Mouse (Mus musculus) lung, postnatal 0 days (tissue): Measurements from ENCODE around the gene Zc3h15. TPM values are rescaled to one million over a fixed set of nuclear protein-coding genes. Genes with fewer than 3 reads are reported as not detected.

Source experiments
- ATAC-seq: fragments of 200-750 bp; cut with Nextera tagmentation; 2 replicates; pipeline ENCODE4 v1.8.0; 2017; ENCODE audit warnings: moderate library complexity
- DNase-seq: peaks from one replicate; pipeline ENCODE4 v3.0.0-alpha.2; 2016; ENCODE audit warnings: low spot score
- H3K27ac ChIP-seq: fragments of 300-500 bp; sonication (generic); 2 replicates; pipeline ENCODE4 v1.5.1; 2014; ENCODE audit warnings: antibody characterized with exemption, mild to moderate bottlenecking, low read length, mixed read lengths
- H3K27me3 ChIP-seq: fragments of 300-500 bp; sonication (generic); replicated peaks from 2 replicates; pipeline ENCODE4 v1.6.1; 2014; ENCODE audit warnings: low read length, mixed read lengths; ENCODE audit not compliant: insufficient read depth
- H3K36me3 ChIP-seq: fragments of 300-500 bp; sonication (generic); 2 replicates; pipeline ENCODE4 v1.6.1; 2014; ENCODE audit warnings: low read length, mixed read lengths; ENCODE audit not compliant: insufficient read depth
- H3K4me1 ChIP-seq: fragments of 300-500 bp; sonication (generic); 2 replicates; pipeline ENCODE4 v1.6.1; 2014; ENCODE audit warnings: antibody characterized with exemption, low read depth, low read length, mixed read lengths; ENCODE audit not compliant: insufficient read depth
- H3K4me2 ChIP-seq: fragments of 300-500 bp; sonication (generic); replicated peaks from 2 replicates; pipeline ENCODE4 v1.6.1; 2014; ENCODE audit warnings: low read depth, mild to moderate bottlenecking, low read length, moderate library complexity, mixed read lengths
- H3K4me3 ChIP-seq: fragments of 300-500 bp; sonication (generic); 2 replicates; pipeline ENCODE4 v1.5.1; 2014; ENCODE audit warnings: low read depth, low read length
- H3K9ac ChIP-seq: fragments of 300-500 bp; sonication (generic); replicated peaks from 2 replicates; pipeline ENCODE4 v1.6.1; 2014; ENCODE audit warnings: low read depth, mild to moderate bottlenecking
- H3K9me3 ChIP-seq: fragments of 300-500 bp; sonication (generic); 2 replicates; pipeline ENCODE4 v1.6.1; 2016; ENCODE audit warnings: low read length, mixed read lengths
- CTCF ChIP-seq: IDR thresholded peaks from 2 replicates; pipeline ENCODE4 v1.5.1; 2016; ENCODE audit warnings: antibody characterized with exemption, mild to moderate bottlenecking
- EP300 ChIP-seq: IDR thresholded peaks from 2 replicates; pipeline ENCODE4 v1.6.1; 2016; ENCODE audit warnings: antibody characterized with exemption, mild to moderate bottlenecking, control low read depth
- WGBS: fragments of 180-500 bp; shearing (Covaris S2); extraction: QIAGEN DNeasy Blood & Tissue Kit; methylation state at CpG from one replicate; pipeline ENCODE4 v1.1.7; 2014; 5-methylcytosine and 5-hydroxymethylcytosine counted together
- polyA plus RNA-seq: library from polyadenylated mRNA; unstranded; fragments of >200 nt; fragmentation: Nextera tagmentation; extraction: Ambion mirVana; gene quantifications from 2 replicates; pipeline ENCODE4 v1.2.1, GENCODE M21; 2015

The Zc3h15 gene
- polyA plus RNA-seq, 1 experiment from 2014 or later: 79.2 TPM

- no peaks in the 10 kb centered on the region for H3K9me3 ChIP-seq
- ATAC-seq: no peak
- TF ChIP-seq EP300 (no peak), CTCF (peak; percentile 41)
- no peak overlapping the region for H3K4me3 ChIP-seq
- no peak for DNase-seq
- H3K4me1 ChIP-seq: no peaks in the 10 kb centered on the region
- H3K27ac ChIP-seq: no peak overlapping the region
- no peak overlapping the region for H3K9ac ChIP-seq
- no peaks in the 10 kb centered on the region for H3K36me3 ChIP-seq
- no peak overlapping the region for H3K4me2 ChIP-seq
- whole genome bisulfite sequencing: 77% methylated on average over 5 of the region's 5 CpGs
- H3K27me3 ChIP-seq: no peaks in the 10 kb centered on the region
Observed at GRCm38 (mm10) chr2:83669988-83670387, 25.8 kb downstream of the Zc3h15 start.

- ATAC-seq: no peak
- no peaks in the 10 kb centered on the region for H3K27me3 ChIP-seq
- WGBS: 89% methylated on average over 2 of the region's 2 CpGs
- no peaks in the 10 kb centered on the region for H3K4me1 ChIP-seq
- no peak overlapping the region for H3K27ac ChIP-seq
- TF ChIP-seq CTCF (no peak), EP300 (no peak)
- H3K4me2 ChIP-seq: no peak overlapping the region
- H3K9ac ChIP-seq: no peak overlapping the region
- H3K9me3 ChIP-seq: no peaks in the 10 kb centered on the region
- no peak for DNase-seq
- H3K4me3 ChIP-seq: no peak overlapping the region
- no peaks in the 10 kb centered on the region for H3K36me3 ChIP-seq
Observed at GRCm38 (mm10) chr2:83671843-83672242, 27.6 kb downstream of the Zc3h15 start.

- DNase-seq (peak; percentile 51), ATAC-seq (peak; percentile 70; the same call in 1 of the 2 replicates)
- no peaks in the 10 kb centered on the region for H3K9me3 ChIP-seq
- H3K4me3 ChIP-seq: no peak overlapping the region
- H3K27me3 ChIP-seq: no peaks in the 10 kb centered on the region
- WGBS: 38% methylated on average over 7 of the region's 7 CpGs
- no peak overlapping the region for H3K9ac ChIP-seq
- H3K36me3 ChIP-seq: no peaks in the 10 kb centered on the region
- no peak overlapping the region for H3K4me2 ChIP-seq
- no peak for TF ChIP-seq CTCF
- H3K4me1 ChIP-seq: no peaks in the 10 kb centered on the region
- H3K27ac ChIP-seq: no peak overlapping the region
Observed at GRCm38 (mm10) chr2:83673067-83673466, 28.8 kb downstream of the Zc3h15 start.

- no peak for DNase-seq
- 80% methylated on average over 2 of the region's 2 CpGs for WGBS
- no peak for ATAC-seq
Observed at GRCm38 (mm10) chr2:83673843-83674242, 29.6 kb downstream of the Zc3h15 start.

GRCm38 (mm10) chr2:83674421-83674820 lies 30.2 kb downstream of the Zc3h15 start:
- H3K4me1 ChIP-seq: no peaks in the 10 kb centered on the region
- 83% methylated on average over 7 of the region's 7 CpGs for WGBS
- TF ChIP-seq CTCF (no peak), EP300 (no peak)
- H3K9me3 ChIP-seq: no peaks in the 10 kb centered on the region
- ATAC-seq (no peak), DNase-seq (no peak)
- no peak overlapping the region for H3K4me3 ChIP-seq
- H3K27me3 ChIP-seq: no peaks in the 10 kb centered on the region
- no peak overlapping the region for H3K9ac ChIP-seq
- no peak overlapping the region for H3K4me2 ChIP-seq
- no peaks in the 10 kb centered on the region for H3K36me3 ChIP-seq
- no peak overlapping the region for H3K27ac ChIP-seq

More at GRCm38 (mm10) chr2:83673843-83674242, 29.6 kb downstream of the Zc3h15 start:
- H3K9me3 ChIP-seq: no peaks in the 10 kb centered on the region
- H3K27ac ChIP-seq: no peak overlapping the region
- no peaks in the 10 kb centered on the region for H3K36me3 ChIP-seq
- no peak overlapping the region for H3K9ac ChIP-seq
- TF ChIP-seq EP300 (no peak), CTCF (no peak)
- no peak overlapping the region for H3K4me3 ChIP-seq
- H3K4me2 ChIP-seq: no peak overlapping the region
- no peaks in the 10 kb centered on the region for H3K27me3 ChIP-seq
- no peaks in the 10 kb centered on the region for H3K4me1 ChIP-seq

GRCm38 (mm10) chr2:83674896-83675295 lies 30.7 kb downstream of the Zc3h15 start:
- 86% methylated on average over 9 of the region's 9 CpGs for WGBS
- TF ChIP-seq CTCF (no peak), EP300 (no peak)
- DNase-seq: no peak
- no peak for ATAC-seq
- Histone ChIP-seq H3K27ac (no peak overlapping the region), H3K27me3 (no peaks in the 10 kb centered on the region), H3K4me3 (no peak overlapping the region), H3K9ac (no peak overlapping the region), H3K4me1 (no peaks in the 10 kb centered on the region), H3K9me3 (no peaks in the 10 kb centered on the region), H3K36me3 (no peaks in the 10 kb centered on the region), H3K4me2 (no peak overlapping the region)

- Histone ChIP-seq H3K9me3 (no peaks in the 10 kb centered on the region), H3K9ac (no peak overlapping the region), H3K4me1 (no peaks in the 10 kb centered on the region), H3K4me2 (no peak overlapping the region), H3K27me3 (no peaks in the 10 kb centered on the region), H3K27ac (no peak overlapping the region), H3K36me3 (no peaks in the 10 kb centered on the region), H3K4me3 (no peak overlapping the region)
- no peak for TF ChIP-seq CTCF
- no peak for TF ChIP-seq EP300
- DNase-seq (no peak), ATAC-seq (no peak)
- WGBS: 48% methylated on average over 5 of the region's 5 CpGs
Observed at GRCm38 (mm10) chr2:83675681-83676080, 31.4 kb downstream of the Zc3h15 start.
